17 mouse cellular contexts compared by ENCODE assay signal in the genomic region with DNA sequence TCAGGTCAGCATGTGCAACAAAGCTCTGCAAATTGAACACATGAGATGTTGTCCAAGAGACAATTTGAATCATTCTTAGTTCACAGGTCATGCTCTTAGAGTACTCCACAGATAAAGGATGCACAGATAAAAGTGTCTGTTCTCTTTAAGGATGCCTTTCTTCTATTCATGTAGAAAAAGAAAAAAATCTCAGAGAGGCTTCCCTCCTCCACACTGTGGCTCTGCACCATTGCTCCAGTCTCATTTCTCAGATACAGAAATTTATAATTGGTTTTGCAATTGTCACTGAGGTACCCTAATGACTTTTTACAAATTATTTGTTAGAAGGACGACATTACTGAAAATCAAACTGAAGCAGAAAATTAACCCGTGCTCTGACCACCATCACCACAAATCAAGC.
"Had no signal": no experiment of that assay in that cellular context is flagged by ENCODE, and none has a peak within 500 bp of the region (broad histone marks: within the 10 kb centered on the region; RNA-seq: fewer than 3 reads in every experiment).

No protein-coding gene starts in this region.

- H3K27ac ChIP-seq: midbrain, embryonic 10.5 days; midbrain, embryonic 12.5 days; neural tube, embryonic 13.5 days; neural tube, embryonic 15.5 days had no signal

- H3K9ac ChIP-seq: lung, embryonic 14.5 days; midbrain, embryonic 12.5 days; neural tube, embryonic 13.5 days; neural tube, embryonic 15.5 days had no signal

- H3K4me2 ChIP-seq: lung, embryonic 14.5 days; midbrain, embryonic 12.5 days; neural tube, embryonic 13.5 days; neural tube, embryonic 15.5 days had no signal

- H3K4me1 ChIP-seq: midbrain, embryonic 10.5 days; midbrain, embryonic 12.5 days had no signal

- H3K9me3 ChIP-seq: midbrain, embryonic 10.5 days; midbrain, embryonic 12.5 days; neural tube, embryonic 13.5 days; neural tube, embryonic 15.5 days had no signal

- H3K4me3 ChIP-seq: midbrain, embryonic 10.5 days; midbrain, embryonic 12.5 days; myocyte; neural tube, embryonic 13.5 days; neural tube, embryonic 15.5 days had no signal

- H3K36me3 ChIP-seq: midbrain, embryonic 10.5 days; midbrain, embryonic 12.5 days; neural tube, embryonic 13.5 days; neural tube, embryonic 15.5 days had no signal

- DNase-seq: lung, adult 18-20 months; lung, embryonic 14.5 days; lung, postnatal 10 days; lung, postnatal 4 days; retina, postnatal 1 day; right cerebral cortex, adult 18-20 months; right cerebral cortex, postnatal 25 days; right cerebral cortex, postnatal 4 days; spleen, adult 18-20 months; thymus, adult 18-20 months; thymus, postnatal 14 days; thymus, postnatal 36 days had no signal

- H3K27me3 ChIP-seq: midbrain, embryonic 12.5 days; neural tube, embryonic 13.5 days; neural tube, embryonic 15.5 days had no signal
